Mouse (Mus musculus): ENCODE results near the gene Me1.

DNA sequence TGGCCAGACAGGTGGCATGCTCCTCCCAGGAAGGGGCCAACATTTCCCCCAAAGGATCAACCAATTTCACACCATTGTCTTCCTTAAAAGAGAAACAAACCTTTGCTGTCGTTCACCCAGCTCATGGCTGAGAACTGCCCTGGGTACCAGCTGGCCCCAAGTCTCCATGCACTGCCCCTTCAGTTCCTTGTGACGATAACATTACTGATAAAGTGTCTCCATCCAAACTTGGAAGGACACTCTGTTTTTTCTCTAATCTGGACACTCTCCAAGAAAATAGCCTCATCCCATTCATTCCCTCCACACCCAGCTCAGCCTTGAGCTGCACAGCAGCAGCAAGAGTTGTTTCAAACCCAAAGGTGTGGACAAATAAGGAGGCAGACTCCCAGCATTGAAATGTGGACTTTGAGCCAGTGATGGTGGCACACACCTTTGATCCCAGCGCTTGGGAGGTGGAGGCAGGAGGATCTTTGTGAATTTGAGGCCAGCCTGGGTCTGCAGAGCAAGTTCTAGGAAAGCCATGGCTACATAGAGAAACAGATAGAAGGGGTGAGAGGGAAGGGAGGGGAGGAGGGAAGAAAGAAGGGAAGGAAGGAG, 126.3 kb downstream of the Me1 start:
- TF ChIP-seq POLR2A (IDR thresholded peaks at IDR 0.05; ENCODE audit: low read depth, low read length) (no peak), CTCF (IDR thresholded peaks at IDR 0.05; ENCODE audit: borderline replicate concordance, insufficient read depth, low read length) (no peak)
